Mouse (Mus musculus): ENCODE data around the gene Hnrnpl. TPM values are rescaled to one million over a fixed set of nuclear protein-coding genes. Genes with fewer than 3 reads are reported as not detected.

Gene Hnrnpl
- polyA plus RNA-seq, 1 experiment from 2014 or later = 372 TPM

DNA sequence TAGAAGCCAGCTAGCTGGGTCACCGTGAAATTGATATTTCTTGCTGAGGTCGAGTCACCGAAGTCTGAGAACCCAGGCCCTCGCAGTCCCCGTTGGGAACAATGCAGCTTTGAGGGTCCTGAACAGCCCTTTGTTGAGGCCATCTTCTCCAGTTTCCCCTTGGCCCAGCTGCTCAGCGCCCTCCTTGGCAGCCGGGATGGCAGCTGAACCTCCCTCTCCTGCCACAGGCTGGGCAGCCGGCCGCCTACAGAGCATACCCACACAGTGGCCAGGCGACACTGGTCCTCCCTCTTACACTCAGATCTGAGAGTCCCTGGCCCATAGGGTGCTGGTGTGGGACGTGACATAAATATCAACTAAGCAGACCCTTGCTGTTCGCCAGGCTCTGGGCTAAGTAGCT lies 34.2 kb upstream of the Hnrnpl start:
- no peaks in the 10 kb centered on the region for H3K27me3 ChIP-seq
- H3K9me3 ChIP-seq = no peaks in the 10 kb centered on the region
- H3K4me2 ChIP-seq (replicated peaks) = no peak overlapping the region
- no peak for ATAC-seq (ENCODE audit: insufficient number of reproducible peaks, insufficient read depth, low FRiP score, low TSS enrichment)
- no peak overlapping the region for H3K9ac ChIP-seq
- peak overlapping the region; percentile 59; the same call in 1 of the 2 replicates for H3K27ac ChIP-seq
- no peak overlapping the region for H3K4me3 ChIP-seq
- no peaks in the 10 kb centered on the region for H3K4me1 ChIP-seq
- H3K36me3 ChIP-seq = peaks cover 34% of the 10 kb centered on the region
- 41% methylated on average over 12 of the region's 12 CpGs for WGBS

DNA sequence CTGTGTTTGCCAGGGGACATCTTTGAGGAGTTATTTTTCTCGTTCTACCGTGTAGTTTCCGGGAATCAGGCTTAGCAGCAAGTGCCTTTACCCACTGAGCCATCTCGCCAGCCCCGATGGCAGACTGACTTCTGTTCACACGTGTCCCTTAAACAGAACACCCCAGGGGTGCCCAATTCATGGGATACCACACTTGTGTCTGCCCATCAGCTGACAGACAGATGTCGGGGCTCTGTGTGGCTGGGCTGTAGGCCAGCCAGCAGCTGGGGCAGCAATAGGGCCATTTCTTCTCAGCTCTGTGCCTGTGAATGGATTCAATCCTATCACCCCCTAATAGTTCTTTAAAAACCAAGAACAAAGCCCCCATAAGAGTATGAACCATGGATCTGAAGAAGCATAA lies 33.2 kb upstream of the Hnrnpl start:
- whole genome bisulfite sequencing = 86% methylated on average over 7 of the region's 7 CpGs
- ATAC-seq (ENCODE audit: insufficient number of reproducible peaks, insufficient read depth, low FRiP score, low TSS enrichment) = no peak
- Histone ChIP-seq H3K4me3 (no peak overlapping the region), H3K27ac (no peak overlapping the region), H3K4me2 (replicated peaks) (no peak overlapping the region), H3K36me3 (peaks cover 34% of the 10 kb centered on the region), H3K9me3 (no peaks in the 10 kb centered on the region), H3K27me3 (no peaks in the 10 kb centered on the region), H3K4me1 (peaks cover under 1% of the 10 kb centered on the region), H3K9ac (no peak overlapping the region)

- Histone ChIP-seq H3K9ac (no peak overlapping the region), H3K9me3 (no peaks in the 10 kb centered on the region), H3K27me3 (no peaks in the 10 kb centered on the region), H3K27ac (no peak overlapping the region), H3K4me2 (replicated peaks) (no peak overlapping the region), H3K4me3 (no peak overlapping the region), H3K36me3 (peaks cover 39% of the 10 kb centered on the region), H3K4me1 (peaks cover 5% of the 10 kb centered on the region)
- 85% methylated on average over 9 of the region's 9 CpGs for WGBS
- ATAC-seq (ENCODE audit: insufficient number of reproducible peaks, insufficient read depth, low FRiP score, low TSS enrichment) = no peak
These were observed 29.5 kb upstream of the Hnrnpl start for GRCm38 (mm10) chr7:28778825-28779224.

GRCm38 (mm10) chr7:28780067-28780658 lies 28.2 kb upstream of the Hnrnpl start:
- no peak overlapping the region for H3K4me2 ChIP-seq (replicated peaks)
- no peaks in the 10 kb centered on the region for H3K9me3 ChIP-seq
- no peak overlapping the region for H3K27ac ChIP-seq
- H3K9ac ChIP-seq = peak overlapping the region; percentile 22; the same call in 1 of the 2 replicates
- no peak for ATAC-seq (ENCODE audit: insufficient number of reproducible peaks, insufficient read depth, low FRiP score, low TSS enrichment)
- H3K27me3 ChIP-seq = no peaks in the 10 kb centered on the region
- 48% methylated on average over 6 of the region's 6 CpGs for WGBS
- peaks cover 34% of the 10 kb centered on the region for H3K36me3 ChIP-seq
- no peak overlapping the region for H3K4me3 ChIP-seq
- peaks cover 5% of the 10 kb centered on the region for H3K4me1 ChIP-seq

DNA sequence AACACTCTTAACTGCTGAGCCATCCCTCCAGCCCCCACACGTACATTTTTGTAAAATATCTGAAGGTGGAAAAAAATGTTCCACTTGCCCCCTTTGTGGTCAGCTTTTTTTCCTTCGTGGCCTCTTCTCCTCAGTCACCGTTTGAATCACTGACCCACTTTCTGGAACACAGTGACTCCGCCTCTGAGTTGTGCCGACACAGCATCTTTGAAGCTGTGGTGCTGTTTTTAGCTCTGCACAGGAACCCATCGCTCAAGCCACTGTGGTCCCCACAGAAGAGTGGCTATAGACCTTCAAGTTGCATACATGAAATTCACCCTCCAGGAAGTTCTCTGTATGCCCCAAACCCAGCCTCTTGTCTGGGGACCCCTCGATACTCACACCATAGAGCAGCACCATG lies 27.5 kb upstream of the Hnrnpl start:
- ATAC-seq (ENCODE audit: insufficient number of reproducible peaks, insufficient read depth, low FRiP score, low TSS enrichment) = no peak
- H3K4me1 ChIP-seq = peaks cover 5% of the 10 kb centered on the region
- H3K36me3 ChIP-seq = peaks cover 36% of the 10 kb centered on the region
- no peaks in the 10 kb centered on the region for H3K9me3 ChIP-seq
- H3K9ac ChIP-seq = 0 out of 2 replicates have a peak overlapping the region, but pooled peaks have one; percentile 22
- WGBS = 79% methylated on average over 7 of the region's 7 CpGs
- no peak overlapping the region for H3K4me2 ChIP-seq (replicated peaks)
- no peak overlapping the region for H3K27ac ChIP-seq
- no peaks in the 10 kb centered on the region for H3K27me3 ChIP-seq
- H3K4me3 ChIP-seq = no peak overlapping the region

DNA sequence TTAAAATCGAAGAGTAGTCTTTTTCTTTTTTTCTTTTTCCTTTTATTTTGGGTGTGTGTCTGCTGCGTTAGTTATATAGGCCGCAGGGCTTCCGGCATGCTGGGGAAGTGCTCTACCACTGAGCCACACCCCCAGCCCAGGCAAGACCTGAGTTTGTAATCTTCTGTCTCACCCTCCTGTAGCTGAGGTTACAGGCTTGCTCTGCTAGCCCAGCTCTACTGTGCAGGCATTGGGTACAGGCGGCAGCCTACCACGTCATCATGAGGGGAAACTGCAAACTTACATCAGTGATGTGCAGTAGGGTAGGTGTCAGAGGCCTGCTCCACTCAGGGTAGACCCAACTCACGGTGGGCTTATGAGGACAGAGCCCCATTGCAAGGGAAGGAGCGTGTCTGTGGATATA lies 27.1 kb upstream of the Hnrnpl start:
- Histone ChIP-seq H3K9ac (no peak overlapping the region), H3K9me3 (no peaks in the 10 kb centered on the region), H3K36me3 (peaks cover 35% of the 10 kb centered on the region), H3K4me3 (no peak overlapping the region), H3K27me3 (no peaks in the 10 kb centered on the region), H3K4me1 (peaks cover 5% of the 10 kb centered on the region), H3K4me2 (replicated peaks) (no peak overlapping the region), H3K27ac (no peak overlapping the region)
- 92% methylated on average over 8 of the region's 8 CpGs for WGBS
- ATAC-seq (ENCODE audit: insufficient number of reproducible peaks, insufficient read depth, low FRiP score, low TSS enrichment) = no peak

GRCm38 (mm10) chr7:28785161-28785560 lies 23.2 kb upstream of the Hnrnpl start:
- H3K27ac ChIP-seq = 0 out of 2 replicates have a peak overlapping the region, but pooled peaks have one; percentile 13
- H3K9ac ChIP-seq = no peak overlapping the region
- 82% methylated on average over 5 of the region's 5 CpGs for WGBS
- H3K27me3 ChIP-seq = no peaks in the 10 kb centered on the region
- no peak overlapping the region for H3K4me3 ChIP-seq
- H3K9me3 ChIP-seq = no peaks in the 10 kb centered on the region
- peaks cover 37% of the 10 kb centered on the region for H3K36me3 ChIP-seq
- no peak for ATAC-seq (ENCODE audit: insufficient number of reproducible peaks, insufficient read depth, low FRiP score, low TSS enrichment)
- no peak overlapping the region for H3K4me2 ChIP-seq (replicated peaks)
- H3K4me1 ChIP-seq = peaks cover 17% of the 10 kb centered on the region

- H3K36me3 ChIP-seq = peaks cover 35% of the 10 kb centered on the region
These were observed 20.5 kb upstream of the Hnrnpl start for GRCm38 (mm10) chr7:28787884-28788283.

DNA sequence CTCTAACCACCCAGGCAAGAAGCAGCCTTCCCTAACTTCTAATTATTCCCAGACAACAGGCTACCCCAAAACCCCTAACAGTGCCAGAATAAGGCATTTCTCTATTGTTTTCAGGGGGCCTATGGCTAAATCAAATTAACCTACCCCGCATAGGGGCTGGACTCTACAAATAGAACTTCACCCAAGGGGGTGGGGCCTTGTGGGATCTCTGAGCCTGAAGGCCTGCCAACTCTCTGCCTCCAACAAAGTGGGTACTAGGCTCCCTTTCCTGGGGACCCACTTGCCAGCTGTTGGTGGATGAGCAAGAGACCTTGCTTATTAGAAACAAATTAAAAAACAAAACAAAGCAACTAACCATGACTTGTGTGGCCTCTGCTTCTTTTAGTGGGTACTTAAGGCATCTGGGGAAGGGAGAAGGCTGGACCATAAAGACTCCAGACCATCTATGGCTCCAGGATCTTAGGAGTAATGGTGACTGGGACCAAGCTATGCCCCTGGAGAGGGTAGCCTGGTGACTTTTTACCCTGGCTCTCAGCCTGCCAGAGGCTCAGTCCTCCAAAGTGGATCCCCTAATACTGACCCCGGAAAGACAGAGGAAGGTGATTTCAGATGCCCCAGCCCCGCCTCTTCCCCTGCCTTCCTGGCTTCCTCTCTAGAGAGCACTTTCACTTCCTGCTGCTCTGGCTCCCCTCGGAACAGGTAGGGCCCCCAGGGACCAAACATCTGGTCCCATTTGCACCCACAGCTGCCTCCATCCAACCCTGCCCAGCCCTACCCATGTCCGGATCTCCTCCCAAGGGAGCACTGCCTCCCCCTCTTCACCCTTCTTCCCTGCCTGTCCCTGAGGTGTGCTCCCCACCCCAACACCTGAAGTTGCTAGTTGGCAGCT lies 19.8 kb upstream of the Hnrnpl start, which contains the start of gene Rinl:
TSS of gene Rinl (plus strand) at position 663 of the 889 bp plus-strand sequence.
- H3K36me3 ChIP-seq = peaks cover 29% of the 10 kb centered on the region
- no peaks in the 10 kb centered on the region for H3K9me3 ChIP-seq
- peak within 1 kb of the TSS; percentile 13; the same call in 1 of the 2 replicates for H3K9ac ChIP-seq
- H3K4me1 ChIP-seq = peaks cover 14% of the 10 kb centered on the region
- no peak within 1 kb of the TSS for H3K4me2 ChIP-seq (replicated peaks)
- no peak within 1 kb of the TSS for H3K4me3 ChIP-seq
- H3K27me3 ChIP-seq = no peaks in the 10 kb centered on the region
- 58% methylated on average over 5 of the region's 5 CpGs for WGBS
- no peak for ATAC-seq (ENCODE audit: insufficient number of reproducible peaks, insufficient read depth, low FRiP score, low TSS enrichment)
- H3K27ac ChIP-seq = peak within 1 kb of the TSS; percentile 73

More at GRCm38 (mm10) chr7:28787884-28788283, 20.5 kb upstream of the Hnrnpl start:
- no peaks in the 10 kb centered on the region for H3K9me3 ChIP-seq
- H3K9ac ChIP-seq = no peak overlapping the region
- no peak for ATAC-seq (ENCODE audit: insufficient number of reproducible peaks, insufficient read depth, low FRiP score, low TSS enrichment)
- peaks cover 14% of the 10 kb centered on the region for H3K4me1 ChIP-seq
- no peaks in the 10 kb centered on the region for H3K27me3 ChIP-seq
- no peak overlapping the region for H3K4me3 ChIP-seq
- no peak overlapping the region for H3K4me2 ChIP-seq (replicated peaks)
- no peak overlapping the region for H3K27ac ChIP-seq
- WGBS = 91% methylated on average over 9 of the region's 9 CpGs

DNA sequence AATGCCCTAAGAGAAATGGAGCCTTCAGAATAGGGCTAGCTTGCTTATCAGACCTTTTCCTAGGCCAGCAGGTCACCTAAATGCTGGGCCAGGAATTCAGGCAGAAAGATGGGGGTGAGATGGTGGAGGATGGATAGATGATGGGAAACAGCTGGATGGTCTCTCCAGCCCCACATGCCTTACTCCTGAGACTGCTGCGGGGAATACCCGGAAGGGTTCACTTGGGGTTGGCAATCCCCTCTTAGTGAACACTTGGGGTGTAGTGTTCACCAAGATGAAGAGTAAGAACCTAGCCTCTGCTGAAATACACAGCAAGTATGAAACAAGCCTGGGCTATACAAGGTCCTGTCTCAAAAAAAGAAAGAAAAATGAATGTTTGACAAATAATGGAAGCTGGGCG lies 19.1 kb upstream of the Hnrnpl start:
- no peaks in the 10 kb centered on the region for H3K27me3 ChIP-seq

DNA sequence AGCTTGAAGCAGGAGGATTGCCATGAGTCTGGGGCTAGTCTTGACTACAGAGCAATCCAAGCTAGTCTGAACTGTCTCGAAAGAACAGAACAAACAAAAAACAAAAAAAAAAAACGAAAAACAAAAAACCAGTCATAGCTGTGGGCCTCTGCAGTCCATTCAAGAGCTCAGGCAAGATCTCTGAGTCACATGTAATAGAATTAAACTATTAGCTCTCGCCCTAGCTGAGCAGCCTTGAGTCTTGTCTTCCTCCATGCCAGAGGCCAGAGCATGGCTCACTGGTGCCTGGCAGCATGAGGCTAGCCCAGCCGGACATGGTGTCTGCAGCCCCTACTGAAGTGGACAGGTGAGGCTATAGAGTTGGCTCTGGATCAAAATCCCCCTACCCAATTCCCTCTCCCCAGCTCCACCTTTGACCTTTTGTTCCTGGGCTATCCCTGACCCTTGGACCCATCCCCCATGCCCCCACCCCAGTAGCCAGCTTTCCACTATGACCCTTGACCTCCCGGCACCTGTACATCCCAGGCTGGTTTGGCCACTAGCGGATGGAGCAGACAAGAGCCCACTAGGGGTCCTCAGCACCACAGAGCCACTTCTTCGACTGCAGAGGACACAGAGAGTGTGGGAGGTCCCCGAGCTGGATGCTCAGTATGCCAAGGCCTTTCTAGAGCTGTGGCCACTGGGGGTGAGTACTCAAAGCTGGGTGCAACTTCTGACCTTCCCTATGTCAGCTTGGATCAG lies 18.1 kb upstream of the Hnrnpl start:
- Histone ChIP-seq H3K27me3 (no peaks in the 10 kb centered on the region), H3K9me3 (no peaks in the 10 kb centered on the region), H3K36me3 (peaks cover 24% of the 10 kb centered on the region), H3K4me1 (peaks cover 14% of the 10 kb centered on the region), H3K9ac (no peak overlapping the region), H3K27ac (peak overlapping the region; percentile 73; the same call in 1 of the 2 replicates), H3K4me2 (replicated peaks) (no peak overlapping the region), H3K4me3 (no peak overlapping the region)
- 47% methylated on average over 8 of the region's 8 CpGs for WGBS
- ATAC-seq (ENCODE audit: insufficient number of reproducible peaks, insufficient read depth, low FRiP score, low TSS enrichment) = peak; percentile 48; the same call in 1 of the 2 replicates

More for the DNA sequence above, 19.1 kb upstream of the Hnrnpl start:
- Histone ChIP-seq H3K4me2 (replicated peaks) (no peak overlapping the region), H3K9me3 (no peaks in the 10 kb centered on the region), H3K36me3 (peaks cover 24% of the 10 kb centered on the region), H3K4me1 (peaks cover 14% of the 10 kb centered on the region), H3K9ac (peak overlapping the region; percentile 13; the same call in 1 of the 2 replicates), H3K4me3 (no peak overlapping the region), H3K27ac (peak overlapping the region; percentile 73)
- WGBS = 33% methylated on average over 3 of the region's 3 CpGs
- ATAC-seq (ENCODE audit: insufficient number of reproducible peaks, insufficient read depth, low FRiP score, low TSS enrichment) = no peak
